Mouse (Mus musculus) frontal cortex, adult (tissue): ENCODE results near the gene Cd160.

Source experiments
- ATAC-seq: cut with Nextera tagmentation; 2 replicates; pipeline ENCODE4 v1.9.2; 2017; ENCODE audit warnings: mild to moderate bottlenecking, moderate library complexity, mixed read lengths; ENCODE audit not compliant: low TSS enrichment

Gene Cd160

GRCm38 (mm10) chr3:96829856-96830255, 705 bp upstream of the Cd160 start:
- no peak for ATAC-seq

GRCm38 (mm10) chr3:96828308-96828864, 765 bp downstream of the Cd160 start:
- no peak for ATAC-seq

GRCm38 (mm10) chr3:96825261-96825660, 3.9 kb downstream of the Cd160 start:
- no peak for ATAC-seq

GRCm38 (mm10) chr3:96824614-96825013, 4.5 kb downstream of the Cd160 start:
- ATAC-seq = no peak

- no peak for ATAC-seq
Observed at GRCm38 (mm10) chr3:96823701-96824100, 5.5 kb downstream of the Cd160 start.

- no peak for ATAC-seq
Observed at GRCm38 (mm10) chr3:96821581-96821980, 7.6 kb downstream of the Cd160 start.

GRCm38 (mm10) chr3:96820116-96820915, 8.8 kb downstream of the Cd160 start:
- no peak for ATAC-seq

- ATAC-seq = no peak
Observed at GRCm38 (mm10) chr3:96814342-96814741, 14.8 kb downstream of the Cd160 start.

GRCm38 (mm10) chr3:96813591-96814244, 15.4 kb downstream of the Cd160 start:
- no peak for ATAC-seq

GRCm38 (mm10) chr3:96813106-96813505, 16.0 kb downstream of the Cd160 start:
- peak; percentile 76 for ATAC-seq

GRCm38 (mm10) chr3:96812395-96813091, 16.6 kb downstream of the Cd160 start:
- ATAC-seq = peak; percentile 85

GRCm38 (mm10) chr3:96811232-96811631, 17.9 kb downstream of the Cd160 start:
- ATAC-seq = 0 out of 2 replicates have a peak, but pooled peaks have one; percentile 33

GRCm38 (mm10) chr3:96808651-96809050, 20.5 kb downstream of the Cd160 start:
- ATAC-seq = no peak

- ATAC-seq = no peak
Observed at GRCm38 (mm10) chr3:96808136-96808535, 21.0 kb downstream of the Cd160 start.

GRCm38 (mm10) chr3:96802214-96802613, 26.9 kb downstream of the Cd160 start:
- no peak for ATAC-seq

GRCm38 (mm10) chr3:96800254-96800653, 28.9 kb downstream of the Cd160 start:
- no peak for ATAC-seq

- 0 out of 2 replicates have a peak, but pooled peaks have one; percentile 52 for ATAC-seq
Observed at GRCm38 (mm10) chr3:96788506-96788905, 40.6 kb downstream of the Cd160 start.

- ATAC-seq = no peak
Observed at GRCm38 (mm10) chr3:96787784-96788183, 41.4 kb downstream of the Cd160 start.

GRCm38 (mm10) chr3:96782236-96782635, 46.9 kb downstream of the Cd160 start:
- ATAC-seq = no peak

GRCm38 (mm10) chr3:96777120-96777519, 52.0 kb downstream of the Cd160 start:
- no peak for ATAC-seq

- no peak for ATAC-seq
Observed at GRCm38 (mm10) chr3:96772949-96773348, 56.2 kb downstream of the Cd160 start.

- no peak for ATAC-seq
Observed at GRCm38 (mm10) chr3:96769971-96770370, 59.2 kb downstream of the Cd160 start.
